Mouse (Mus musculus): ENCODE results near the gene Mepce. TPM values are rescaled to one million over a fixed set of nuclear protein-coding genes. Genes with fewer than 3 reads are reported as not detected.

The Mepce gene
- polyA plus RNA-seq, 1 experiment from 2014 or later = 9.2 TPM

- no peaks in the 10 kb centered on the region for H3K27me3 ChIP-seq (replicated peaks)
- no peaks in the 10 kb centered on the region for H3K9me3 ChIP-seq
- 94% methylated on average over 1 of the region's 1 CpGs for whole genome bisulfite sequencing
- no peak overlapping the region for H3K27ac ChIP-seq
- no peak overlapping the region for H3K4me2 ChIP-seq (replicated peaks)
- H3K36me3 ChIP-seq = no peaks in the 10 kb centered on the region
- H3K9ac ChIP-seq = no peak overlapping the region
- no peak for ATAC-seq
- no peak overlapping the region for H3K4me3 ChIP-seq (replicated peaks)
- H3K4me1 ChIP-seq (replicated peaks) = no peaks in the 10 kb centered on the region; the same call in 1 of the 2 replicates
These were observed 35.1 kb upstream of the Mepce start for GRCm38 (mm10) chr5:137822602-137823001.

GRCm38 (mm10) chr5:137822126-137822525 is 34.7 kb upstream of the Mepce start:
- Histone ChIP-seq H3K9me3 (no peaks in the 10 kb centered on the region), H3K36me3 (no peaks in the 10 kb centered on the region), H3K4me2 (replicated peaks) (no peak overlapping the region), H3K4me1 (replicated peaks) (no peaks in the 10 kb centered on the region; the same call in 1 of the 2 replicates), H3K4me3 (replicated peaks) (no peak overlapping the region), H3K9ac (no peak overlapping the region), H3K27me3 (replicated peaks) (no peaks in the 10 kb centered on the region), H3K27ac (no peak overlapping the region)
- WGBS = 70% methylated on average over 4 of the region's 4 CpGs
- no peak for ATAC-seq

GRCm38 (mm10) chr5:137817466-137818222 is 30.2 kb upstream of the Mepce start:
- H3K9ac ChIP-seq = no peak overlapping the region
- no peak for ATAC-seq
- no peaks in the 10 kb centered on the region for H3K27me3 ChIP-seq (replicated peaks)
- WGBS = 68% methylated on average over 4 of the region's 4 CpGs
- no peak overlapping the region for H3K27ac ChIP-seq
- H3K9me3 ChIP-seq = no peaks in the 10 kb centered on the region
- H3K4me3 ChIP-seq (replicated peaks) = no peak overlapping the region
- no peaks in the 10 kb centered on the region; the same call in 1 of the 2 replicates for H3K4me1 ChIP-seq (replicated peaks)
- H3K36me3 ChIP-seq = no peaks in the 10 kb centered on the region
- H3K4me2 ChIP-seq (replicated peaks) = no peak overlapping the region

- no peaks in the 10 kb centered on the region for H3K27me3 ChIP-seq (replicated peaks)
- no peaks in the 10 kb centered on the region for H3K4me1 ChIP-seq (replicated peaks)
- ATAC-seq = no peak
These were observed 20.9 kb upstream of the Mepce start for GRCm38 (mm10) chr5:137808316-137808715.

GRCm38 (mm10) chr5:137806158-137806557 is 18.7 kb upstream of the Mepce start:
- Histone ChIP-seq H3K36me3 (no peaks in the 10 kb centered on the region), H3K9ac (no peak overlapping the region), H3K27me3 (replicated peaks) (no peaks in the 10 kb centered on the region), H3K4me2 (replicated peaks) (no peak overlapping the region), H3K4me3 (replicated peaks) (no peak overlapping the region), H3K4me1 (replicated peaks) (no peaks in the 10 kb centered on the region), H3K27ac (no peak overlapping the region), H3K9me3 (no peaks in the 10 kb centered on the region)
- ATAC-seq = no peak
- whole genome bisulfite sequencing = 74% methylated on average over 1 of the region's 1 CpGs

More at GRCm38 (mm10) chr5:137808316-137808715, 20.9 kb upstream of the Mepce start:
- Histone ChIP-seq H3K27ac (no peak overlapping the region), H3K9ac (no peak overlapping the region), H3K4me2 (replicated peaks) (no peak overlapping the region), H3K36me3 (no peaks in the 10 kb centered on the region), H3K4me3 (replicated peaks) (no peak overlapping the region), H3K9me3 (no peaks in the 10 kb centered on the region)
- WGBS = 92% methylated on average over 5 of the region's 5 CpGs

- H3K4me2 ChIP-seq (replicated peaks) = no peak overlapping the region
- no peaks in the 10 kb centered on the region for H3K36me3 ChIP-seq
- 77% methylated on average over 3 of the region's 3 CpGs for WGBS
- H3K27ac ChIP-seq = no peak overlapping the region
- no peaks in the 10 kb centered on the region for H3K9me3 ChIP-seq
- no peaks in the 10 kb centered on the region for H3K27me3 ChIP-seq (replicated peaks)
- no peak overlapping the region for H3K4me3 ChIP-seq (replicated peaks)
- H3K4me1 ChIP-seq (replicated peaks) = no peaks in the 10 kb centered on the region
- ATAC-seq = no peak
- H3K9ac ChIP-seq = no peak overlapping the region
These were observed 13.5 kb upstream of the Mepce start for GRCm38 (mm10) chr5:137800917-137801316.

- no peak for ATAC-seq
- Histone ChIP-seq H3K4me2 (replicated peaks) (no peak overlapping the region), H3K27me3 (replicated peaks) (no peaks in the 10 kb centered on the region), H3K27ac (no peak overlapping the region), H3K4me1 (replicated peaks) (no peaks in the 10 kb centered on the region), H3K4me3 (replicated peaks) (no peak overlapping the region), H3K9me3 (no peaks in the 10 kb centered on the region), H3K36me3 (no peaks in the 10 kb centered on the region), H3K9ac (no peak overlapping the region)
- 77% methylated on average over 3 of the region's 3 CpGs for WGBS
These were observed 9.2 kb upstream of the Mepce start for GRCm38 (mm10) chr5:137796606-137797005.

- no peak overlapping the region for H3K9ac ChIP-seq
- no peak for ATAC-seq
- no peaks in the 10 kb centered on the region for H3K36me3 ChIP-seq
- no peak overlapping the region for H3K4me2 ChIP-seq (replicated peaks)
- H3K9me3 ChIP-seq = no peaks in the 10 kb centered on the region
- no peaks in the 10 kb centered on the region for H3K27me3 ChIP-seq (replicated peaks)
- H3K4me1 ChIP-seq (replicated peaks) = 0 out of 2 replicates have a peak, but pooled peaks cover 6% of the 10 kb centered on the region
- H3K4me3 ChIP-seq (replicated peaks) = no peak overlapping the region
- H3K27ac ChIP-seq = no peak overlapping the region
These were observed 4.1 kb upstream of the Mepce start for GRCm38 (mm10) chr5:137791553-137791952.

- WGBS = 94% methylated on average over 2 of the region's 2 CpGs
These were observed 1.6 kb upstream of the Mepce start for GRCm38 (mm10) chr5:137788946-137789531.

GRCm38 (mm10) chr5:137788171-137788570 is 716 bp upstream of the Mepce start:
- no peak for ATAC-seq
- peak overlapping the region; percentile 88 for H3K4me3 ChIP-seq (replicated peaks)
- H3K27me3 ChIP-seq (replicated peaks) = no peaks in the 10 kb centered on the region
- H3K4me2 ChIP-seq (replicated peaks) = peak overlapping the region; percentile 83
- H3K9me3 ChIP-seq = no peaks in the 10 kb centered on the region
- no peak overlapping the region for H3K27ac ChIP-seq
- peaks cover 26% of the 10 kb centered on the region for H3K4me1 ChIP-seq (replicated peaks)
- H3K36me3 ChIP-seq = no peaks in the 10 kb centered on the region; the same call in 1 of the 2 replicates
- 77% methylated on average over 24 of the region's 24 CpGs for WGBS
- H3K9ac ChIP-seq = no peak overlapping the region

More at GRCm38 (mm10) chr5:137788946-137789531, 1.6 kb upstream of the Mepce start:
- H3K9me3 ChIP-seq = no peaks in the 10 kb centered on the region
- no peak overlapping the region for H3K4me2 ChIP-seq (replicated peaks)
- H3K27ac ChIP-seq = no peak overlapping the region
- no peaks in the 10 kb centered on the region for H3K27me3 ChIP-seq (replicated peaks)
- peaks cover 17% of the 10 kb centered on the region for H3K4me1 ChIP-seq (replicated peaks)
- H3K9ac ChIP-seq = no peak overlapping the region
- ATAC-seq = no peak
- H3K4me3 ChIP-seq (replicated peaks) = no peak overlapping the region
- H3K36me3 ChIP-seq = no peaks in the 10 kb centered on the region; the same call in 1 of the 2 replicates

GRCm38 (mm10) chr5:137786109-137786942 is 1.1 kb downstream of the Mepce start:
- peak; percentile 90 for ATAC-seq
- Histone ChIP-seq H3K27ac (peak overlapping the region; percentile 99), H3K9me3 (no peaks in the 10 kb centered on the region), H3K4me1 (replicated peaks) (peaks cover 34% of the 10 kb centered on the region), H3K36me3 (peaks cover 16% of the 10 kb centered on the region), H3K4me2 (replicated peaks) (peak overlapping the region; percentile 83), H3K27me3 (replicated peaks) (no peaks in the 10 kb centered on the region), H3K9ac (peak overlapping the region; percentile 95), H3K4me3 (replicated peaks) (peak overlapping the region; percentile 88)
- WGBS = under 1% methylated on average over 79 of the region's 79 CpGs

All from intestine, embryonic 15.5 days (tissue).